Mouse (Mus musculus) thymus, postnatal 0 days (tissue): ENCODE measurements around the gene Vegfc. TPM values are rescaled to one million over a fixed set of nuclear protein-coding genes. Genes with fewer than 3 reads are reported as not detected.

Experiments
- DNase-seq: peaks from one replicate; pipeline ENCODE4 v3.0.0-alpha.2; 2015; ENCODE audit warnings: low spot score
- polyA plus RNA-seq: library from polyadenylated mRNA; unstranded; fragments of >200 nt; fragmentation: Nextera tagmentation; extraction: Ambion mirVana; gene quantifications from 2 replicates; pipeline ENCODE4 v1.2.1, GENCODE M21; 2015

The Vegfc gene
- polyA plus RNA-seq, 1 experiment from 2014 or later = 1.1 TPM

DNA sequence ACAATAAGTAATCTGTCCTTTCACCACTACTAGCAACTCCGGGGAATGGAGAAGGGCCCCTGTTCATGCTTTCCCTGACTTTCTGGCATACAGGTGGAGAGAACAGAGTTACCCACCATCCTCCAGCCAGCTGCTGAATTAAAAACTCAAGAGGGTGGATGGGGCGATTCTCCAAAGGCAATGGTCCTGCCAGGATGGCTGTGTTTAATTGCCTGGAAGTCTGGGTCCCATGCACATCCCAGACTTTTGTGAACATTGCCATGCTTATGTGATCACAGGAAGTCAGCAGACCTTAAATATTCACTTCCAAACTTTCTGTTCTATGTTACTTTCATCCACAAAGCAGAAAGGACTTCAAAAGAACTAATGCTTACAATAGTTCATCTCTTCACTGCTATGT, 107.9 kb downstream of the Vegfc start:
- no peak for DNase-seq

DNA sequence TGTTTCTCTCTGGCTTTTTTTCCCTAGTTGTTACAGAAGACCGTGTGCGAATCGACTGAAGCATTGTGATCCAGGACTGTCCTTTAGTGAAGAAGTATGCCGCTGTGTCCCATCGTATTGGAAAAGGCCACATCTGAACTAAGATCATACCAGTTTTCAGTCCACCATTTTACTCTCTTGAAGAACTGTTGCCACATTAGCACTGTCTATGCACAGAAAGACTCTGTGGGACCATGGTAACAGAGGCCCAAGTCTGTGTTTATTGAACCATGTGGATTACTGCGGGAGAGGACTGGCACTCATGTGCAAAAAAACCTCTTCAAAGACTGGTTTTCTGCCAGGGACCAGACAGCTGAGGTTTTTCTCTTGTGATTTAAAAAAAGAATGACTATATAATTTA, 108.5 kb downstream of the Vegfc start:
- DNase-seq = no peak

- DNase-seq = no peak
Observed at GRCm38 (mm10) chr8:54216250-54216649, 138.8 kb downstream of the Vegfc start.

GRCm38 (mm10) chr8:54228801-54229204, 151.4 kb downstream of the Vegfc start:
- no peak for DNase-seq

DNA sequence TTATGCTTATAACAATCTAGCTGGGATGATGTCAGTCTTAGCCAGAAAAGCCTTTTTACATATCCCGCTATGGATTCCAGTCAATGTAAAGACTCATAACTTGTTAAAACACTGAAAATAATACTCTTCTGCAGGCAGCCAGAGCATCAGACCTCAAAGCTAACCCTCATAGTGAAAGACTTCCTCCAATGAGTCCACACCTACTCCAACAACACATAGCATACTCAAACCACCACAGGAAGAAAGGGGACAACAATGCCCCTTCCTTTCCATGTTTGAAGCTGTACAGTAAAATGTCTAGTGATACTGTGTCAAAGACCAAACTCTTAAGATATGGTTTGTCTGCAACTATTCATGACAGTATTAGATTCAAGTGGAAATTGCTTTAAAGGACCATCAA, 153.2 kb downstream of the Vegfc start:
- no peak for DNase-seq

DNA sequence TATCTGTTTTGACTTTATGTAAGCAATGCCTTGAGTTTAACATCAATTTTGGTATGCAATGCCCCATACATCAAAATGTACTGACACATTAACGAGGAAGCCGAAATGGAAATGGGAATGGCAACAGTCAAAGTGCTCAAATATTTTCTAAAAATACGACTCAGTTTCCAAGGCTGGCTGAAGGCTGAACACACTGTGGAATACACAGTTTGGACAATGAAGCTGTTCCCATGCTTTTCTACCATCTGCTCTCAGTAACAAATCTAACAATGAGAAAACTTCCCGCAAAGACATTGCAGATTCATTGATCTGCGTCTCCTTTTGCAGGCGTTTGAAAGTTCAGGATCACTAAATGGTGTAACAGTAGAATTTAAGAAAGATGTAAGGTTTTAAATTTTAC, 155.9 kb downstream of the Vegfc start:
- DNase-seq = no peak
